Comparison of ENCODE assay signal across 8 mouse cellular contexts in the genomic region with DNA sequence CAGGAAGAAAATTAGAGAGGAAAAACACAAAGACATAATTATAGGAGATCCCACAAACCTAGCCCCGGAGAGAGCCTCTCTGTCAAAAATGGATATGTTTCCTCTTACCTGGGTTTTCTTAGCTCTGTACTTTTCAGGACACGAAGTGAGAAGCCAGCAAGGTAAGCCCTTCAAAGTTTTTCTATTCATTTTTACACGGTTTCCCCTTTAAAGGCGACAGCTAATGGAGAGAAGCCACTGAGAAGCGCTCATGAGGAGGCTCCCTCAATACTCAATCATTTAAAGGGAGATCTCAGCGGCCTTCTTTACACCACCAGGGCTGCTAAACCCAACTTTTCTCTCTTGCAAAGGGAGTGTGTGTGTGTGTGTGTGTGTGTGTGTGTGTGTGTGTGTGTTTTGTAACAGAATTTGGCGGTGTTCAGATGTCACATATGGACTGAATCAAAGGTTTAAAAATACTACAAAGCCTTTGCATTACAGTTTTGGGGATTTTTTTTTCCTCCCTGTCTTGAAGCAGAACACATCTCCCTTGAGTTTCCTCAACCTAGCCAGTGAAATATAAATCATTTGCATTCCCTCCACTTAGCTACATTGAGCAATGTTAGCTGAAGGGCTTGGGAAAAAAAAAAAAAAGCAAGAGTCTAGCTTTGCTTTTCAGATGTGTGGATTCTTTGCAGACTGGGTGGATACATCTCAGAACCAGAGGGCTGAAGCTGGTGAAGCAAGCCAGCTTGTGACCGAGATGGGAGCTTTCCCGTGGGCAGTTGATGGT. TPM values are rescaled to one million over a fixed set of nuclear protein-coding genes. Genes with fewer than 3 reads are reported as not detected.
A peak's percentile ranks its signal among the peaks of the same experiment; 100 is the strongest.
DNase-seq lines count a peak whose midpoint lies in the region; ATAC-seq and TF ChIP-seq lines count a peak whose summit lies in the region.

No protein-coding gene starts in this region.

- peak overlapping the region; percentile 58 for H3K4me3 ChIP-seq in kidney, embryonic 14.5 days (ENCODE audit: low read length)
- peak overlapping the region; percentile 79 for H3K4me3 ChIP-seq in hindbrain, embryonic 13.5 days
- peak overlapping the region; percentile 70 for H3K4me3 ChIP-seq in midbrain, embryonic 13.5 days (replicated peaks)

- H3K9ac ChIP-seq in kidney, embryonic 14.5 days (ENCODE audit: low read depth, low read length) = peak overlapping the region; percentile 64; the same call in 1 of the 2 replicates
- H3K9ac ChIP-seq in hindbrain, embryonic 13.5 days = peak overlapping the region; percentile 87
- peak overlapping the region; percentile 83 for H3K9ac ChIP-seq in midbrain, embryonic 13.5 days (replicated peaks)

- H3K27me3 ChIP-seq in kidney, embryonic 14.5 days (ENCODE audit: control insufficient read depth, insufficient read depth, low read length) = peaks cover 59% of the 10 kb centered on the region
- H3K27me3 ChIP-seq in hindbrain, embryonic 13.5 days = peaks cover 27% of the 10 kb centered on the region
- H3K27me3 ChIP-seq in midbrain, embryonic 13.5 days = peaks cover 52% of the 10 kb centered on the region

- no peak for TF ChIP-seq CTCF in brain, embryonic 14.5 days (IDR thresholded peaks at IDR 0.05; ENCODE audit: borderline replicate concordance, extremely low read depth, insufficient read depth, insufficient read length)

- H3K27ac ChIP-seq in kidney, embryonic 14.5 days (ENCODE audit: low read depth, low read length) = no peak overlapping the region
- peak overlapping the region; percentile 94 for H3K27ac ChIP-seq in hindbrain, embryonic 13.5 days
- peak overlapping the region; percentile 82 for H3K27ac ChIP-seq in midbrain, embryonic 13.5 days

- DNase-seq in kidney, postnatal 25 days = no peak
- peak; percentile 44 for DNase-seq in brain, embryonic 14.5 days (ENCODE audit: low read depth)
- DNase-seq in right cerebral cortex, postnatal 4 days = no peak
- no peak for DNase-seq in left cerebral cortex, postnatal 10 days (ENCODE audit: extremely low spot score in 1 of 2, low spot score in 2 of 2)

- intact Hi-C loops in left cerebral cortex, postnatal 10 days (cut with DNase I) = loop anchor here (5.0 to 10.0 kb wide), 3 partner anchors 260 to 1522 kb away; no protein-coding TSS in a partner anchor

- WGBS in kidney, embryonic 14.5 days = 2% methylated on average over 9 of the region's 9 CpGs
- 2% methylated on average over 9 of the region's 9 CpGs for WGBS in hindbrain, embryonic 13.5 days
- 4% methylated on average over 9 of the region's 9 CpGs for WGBS in midbrain, embryonic 13.5 days

- peaks cover 26% of the 10 kb centered on the region; the same call in 1 of the 2 replicates for H3K4me1 ChIP-seq in kidney, embryonic 14.5 days (ENCODE audit: control insufficient read depth, insufficient read depth, low read length)
- peaks cover 57% of the 10 kb centered on the region for H3K4me1 ChIP-seq in hindbrain, embryonic 13.5 days (replicated peaks)
- H3K4me1 ChIP-seq in midbrain, embryonic 13.5 days (replicated peaks) = peaks cover 70% of the 10 kb centered on the region

- H3K36me3 ChIP-seq in kidney, embryonic 14.5 days (ENCODE audit: control insufficient read depth, insufficient read depth, low read length) = no peaks in the 10 kb centered on the region
- no peaks in the 10 kb centered on the region for H3K36me3 ChIP-seq in hindbrain, embryonic 13.5 days
- no peaks in the 10 kb centered on the region for H3K36me3 ChIP-seq in midbrain, embryonic 13.5 days

- no peak for ATAC-seq in kidney, embryonic 14.5 days (ENCODE audit: low FRiP score, low TSS enrichment)
- no peak for ATAC-seq in hindbrain, embryonic 13.5 days (ENCODE audit: low FRiP score)
- ATAC-seq in midbrain, embryonic 13.5 days = no peak
- ATAC-seq in inflammation-experienced regulatory T-cells, adult 6 months = no peak

- TF ChIP-seq POLR2A in brain, embryonic 14.5 days (IDR thresholded peaks at IDR 0.05; ENCODE audit: borderline replicate concordance, extremely low read depth, insufficient read depth, insufficient read length, poor library complexity, severe bottlenecking) = no peak

- H3K9me3 ChIP-seq in kidney, embryonic 14.5 days (ENCODE audit: control insufficient read depth, low read length) = no peaks in the 10 kb centered on the region
- H3K9me3 ChIP-seq in hindbrain, embryonic 13.5 days = no peaks in the 10 kb centered on the region
- H3K9me3 ChIP-seq in midbrain, embryonic 13.5 days = no peaks in the 10 kb centered on the region

- H3K4me2 ChIP-seq in kidney, embryonic 14.5 days (replicated peaks; ENCODE audit: low read depth, low read length) = peak overlapping the region; percentile 92
- H3K4me2 ChIP-seq in hindbrain, embryonic 13.5 days = peak overlapping the region; percentile 86
- peak overlapping the region; percentile 98 for H3K4me2 ChIP-seq in midbrain, embryonic 13.5 days (replicated peaks)

RNA-seq across cellular contexts. Expression of gene Nrp2, which starts 1.2 kb away (rescaled TPM):
- polyA plus RNA-seq in kidney, embryonic 14.5 days (2014; fragmentation: Nextera tagmentation; extraction: Ambion mirVana) = 5.5 and 7.1 TPM in 2 replicates
- 53.3 and 66.5 TPM in 2 replicates for polyA plus RNA-seq in brain, embryonic 14.5 days (2012; rRNA removed)
- polyA plus RNA-seq in hindbrain, embryonic 13.5 days (2015; fragmentation: Nextera tagmentation; extraction: Ambion mirVana) = 34.8 and 35.7 TPM in 2 replicates
- 15.9 and 18.7 TPM in 2 replicates for polyA plus RNA-seq in midbrain, embryonic 13.5 days (2015; fragmentation: Nextera tagmentation; extraction: Ambion mirVana)
- 10 to 100 TPM; 37.1 to 39.5 TPM for total RNA-seq in left cerebral cortex, postnatal 10 days (2021)
- polyA plus RNA-seq in inflammation-experienced regulatory T-cells, adult 6 months (2017; shearing (Covaris generic)) = under 1 TPM in 1 of 3 experiments, not detected in 2; 0.05 TPM
